Mouse (Mus musculus) liver, embryonic 14.5 days (tissue): ENCODE data around the gene Eef1g.

Source experiments
- CTCF ChIP-seq: IDR thresholded peaks from 2 replicates; pipeline ENCODE4 v1.5.1; 2016; ENCODE audit warnings: antibody characterized with exemption, low read depth, control low read depth
- EP300 ChIP-seq: IDR thresholded peaks from 2 replicates; pipeline ENCODE4 v1.6.1; 2016; ENCODE audit warnings: antibody characterized with exemption, low read depth

- TF ChIP-seq CTCF (no peak), EP300 (0 out of 2 replicates have a peak, but pooled peaks have one; percentile 13)
Measured at GRCm38 (mm10) chr19:8946929-8947328, 19.9 kb upstream of the Eef1g start.
